Mouse (Mus musculus): ENCODE measurements around the gene Pparg.

- no peak for TF ChIP-seq CTCF (IDR thresholded peaks at IDR 0.05; ENCODE audit: extremely low read depth, insufficient read depth, low read length)
- TF ChIP-seq POLR2A (IDR thresholded peaks at IDR 0.05; ENCODE audit: extremely low read depth, insufficient read depth, low read length): no peak
Observed at GRCm38 (mm10) chr6:115321883-115322351, 38.8 kb upstream of the Pparg start.
